14 mouse cellular contexts compared by ENCODE assay signal in the genomic region with DNA sequence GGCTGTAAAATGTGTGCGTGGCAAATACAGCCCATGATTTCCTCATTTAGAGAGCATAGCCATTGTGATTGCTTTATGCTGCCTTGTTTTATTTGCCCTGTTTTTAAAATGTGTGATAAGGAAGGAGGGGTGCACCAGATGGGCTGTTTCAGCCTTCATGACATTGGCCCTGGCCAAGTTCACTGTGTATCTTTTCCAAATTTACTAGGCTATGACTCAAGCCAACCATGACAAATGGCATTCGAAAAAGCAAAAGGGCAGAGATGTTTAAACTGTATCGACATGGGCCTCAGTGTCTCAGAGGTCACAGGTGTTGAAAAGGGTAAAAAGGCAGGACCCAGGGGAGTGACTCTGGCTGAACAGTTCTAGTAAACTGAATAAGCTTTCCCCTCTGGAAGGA. TPM values are rescaled to one million over a fixed set of nuclear protein-coding genes. Genes with fewer than 3 reads are reported as not detected.
DNase-seq lines count a peak whose midpoint lies in the region; ATAC-seq lines count a peak whose summit lies in the region.
"Had no signal": no experiment of that assay in that cellular context is flagged by ENCODE, and none has a peak within 500 bp of the region (broad histone marks: within the 10 kb centered on the region; RNA-seq: fewer than 3 reads in every experiment).

No protein-coding gene starts in this region.

- no peak overlapping the region for H3K9ac ChIP-seq in heart, embryonic 11.5 days (ENCODE audit: low read depth, low read length)
- H3K9ac ChIP-seq: heart, embryonic 13.5 days; hindbrain, embryonic 15.5 days; limb, embryonic 12.5 days; midbrain, embryonic 13.5 days; neural tube, embryonic 12.5 days had no signal

- peaks cover 1% of the 10 kb centered on the region; the same call in 1 of the 2 replicates for H3K4me1 ChIP-seq in heart, embryonic 11.5 days (ENCODE audit: control insufficient read depth, insufficient read depth, low read length)
- H3K4me1 ChIP-seq: hindbrain, embryonic 15.5 days; midbrain, embryonic 13.5 days; neural tube, embryonic 12.5 days had no signal

- peak; percentile 54 for DNase-seq in heart, adult 8-10 months (ENCODE audit: low spot score)
- peak; percentile 46 to 68 for DNase-seq in urinary bladder, postnatal 36 days (ENCODE audit: low spot score in 2 of 2)
- DNase-seq in urinary bladder, postnatal 10 days (ENCODE audit: low spot score): no peak
- DNase-seq in heart, postnatal 25 days (ENCODE audit: low spot score): peak; percentile 14
- DNase-seq in embryo, embryonic 9.5 days (ENCODE audit: extremely low spot score): no peak
- no peak for DNase-seq in thymus, postnatal 36 days
- DNase-seq: layer of hippocampus, adult 9-11 months; retina, postnatal 1 day had no signal

- H3K4me3 ChIP-seq in heart, embryonic 11.5 days (ENCODE audit: low read depth, low read length): no peak overlapping the region
- H3K4me3 ChIP-seq: heart, embryonic 13.5 days; hindbrain, embryonic 15.5 days; limb, embryonic 12.5 days; midbrain, embryonic 13.5 days; neural tube, embryonic 12.5 days had no signal

- H3K4me2 ChIP-seq in heart, embryonic 11.5 days: no peak overlapping the region
- H3K4me2 ChIP-seq: heart, embryonic 13.5 days; hindbrain, embryonic 15.5 days; limb, embryonic 12.5 days; midbrain, embryonic 13.5 days; neural tube, embryonic 12.5 days had no signal

- H3K36me3 ChIP-seq in heart, embryonic 11.5 days (ENCODE audit: control insufficient read depth, insufficient read depth, low read length): no peaks in the 10 kb centered on the region
- H3K36me3 ChIP-seq: heart, embryonic 13.5 days; hindbrain, embryonic 15.5 days; limb, embryonic 12.5 days; midbrain, embryonic 13.5 days; neural tube, embryonic 12.5 days had no signal

- no peak for ATAC-seq in heart, embryonic 11.5 days (replicated peaks; ENCODE audit: insufficient number of reproducible peaks, low FRiP score, low TSS enrichment)
- ATAC-seq: midbrain, embryonic 13.5 days had no signal

- no peaks in the 10 kb centered on the region for H3K27me3 ChIP-seq in heart, embryonic 11.5 days (ENCODE audit: control insufficient read depth, insufficient read depth, low read length)
- H3K27me3 ChIP-seq: heart, embryonic 13.5 days; hindbrain, embryonic 15.5 days; limb, embryonic 12.5 days; midbrain, embryonic 13.5 days; neural tube, embryonic 12.5 days had no signal

- H3K9me3 ChIP-seq in heart, embryonic 11.5 days (replicated peaks; ENCODE audit: control insufficient read depth, low read length): no peaks in the 10 kb centered on the region
- H3K9me3 ChIP-seq: heart, embryonic 13.5 days; hindbrain, embryonic 15.5 days; limb, embryonic 12.5 days; midbrain, embryonic 13.5 days; neural tube, embryonic 12.5 days had no signal

- 66% methylated on average over 3 of the region's 3 CpGs for WGBS in heart, embryonic 11.5 days (ENCODE audit: insufficient replicate concordance)

- H3K27ac ChIP-seq in heart, embryonic 11.5 days (ENCODE audit: low read depth, low read length): no peak overlapping the region
- H3K27ac ChIP-seq: heart, embryonic 13.5 days; hindbrain, embryonic 15.5 days; limb, embryonic 12.5 days; midbrain, embryonic 13.5 days; neural tube, embryonic 12.5 days had no signal

- intact Hi-C loops in heart, postnatal 25 days (cut with DNase I): no loop called here

RNA-seq across cellular contexts. Expression of a gene that starts 17.3 kb away (rescaled TPM):
- 100 to 1,000 TPM; 400 to 449 (median 432) TPM for total RNA-seq in heart, adult 8-10 months (2022)
- 264 and 300 TPM in 2 replicates for polyA plus RNA-seq in heart, embryonic 11.5 days (2014; fragmentation: Nextera tagmentation; extraction: Ambion mirVana)
- total RNA-seq in heart, postnatal 25 days (2021): 100 to 1,000 TPM; 437 to 474 TPM

Comparison
In these comparisons a context has a peak if more than half of its experiments do, and no peak if none do; other contexts are left out.
1. DNase-seq: peak in heart, adult 8-10 months (single experiment), urinary bladder, postnatal 36 days (2 of 2) and heart, postnatal 25 days (single experiment); none in urinary bladder, postnatal 10 days (single experiment), embryo, embryonic 9.5 days (single experiment) and thymus, postnatal 36 days (0 of 2).